Mouse (Mus musculus): ENCODE measurements around the gene Gm42791.

- peak; percentile 49 for TF ChIP-seq CTCF (IDR thresholded peaks at IDR 0.05; ENCODE audit: low read depth)
- no peak for TF ChIP-seq EP300 (IDR thresholded peaks at IDR 0.05; ENCODE audit: low read depth)
These were observed 32.4 kb upstream of the Gm42791 start for GRCm38 (mm10) chr5:149027389-149027788.
